Mouse (Mus musculus): Measurements from ENCODE around the gene Gm10964.

Gene Gm10964

GRCm38 (mm10) chr3:103734696-103735519 lies 4.3 kb upstream of the Gm10964 start:
- DNase-seq (ENCODE audit: extremely low spot score), result peak; percentile 71

GRCm38 (mm10) chr3:103735776-103736600 lies 3.2 kb upstream of the Gm10964 start:
- peak; percentile 27 for DNase-seq (ENCODE audit: extremely low spot score)

GRCm38 (mm10) chr3:103737061-103737754 lies 2.0 kb upstream of the Gm10964 start:
- peak; percentile 32 for DNase-seq (ENCODE audit: extremely low spot score)

GRCm38 (mm10) chr3:103737778-103738571 lies 1.2 kb upstream of the Gm10964 start, which contains the start of gene Olfml3:
Olfml3 (minus strand) TSS chr3:103738001.
- DNase-seq (ENCODE audit: extremely low spot score), result peak; percentile 95

GRCm38 (mm10) chr3:103740342-103740741 lies 1.2 kb downstream of the Gm10964 start:
- peak; percentile 25 for DNase-seq (ENCODE audit: extremely low spot score)

- no peak for DNase-seq (ENCODE audit: extremely low spot score)
These were observed 4.0 kb downstream of the Gm10964 start for GRCm38 (mm10) chr3:103743208-103743607.

GRCm38 (mm10) chr3:103745001-103745770 lies 6.0 kb downstream of the Gm10964 start:
- DNase-seq (ENCODE audit: extremely low spot score), result no peak

- no peak for DNase-seq (ENCODE audit: extremely low spot score)
These were observed 7.5 kb downstream of the Gm10964 start for GRCm38 (mm10) chr3:103746711-103747110.

GRCm38 (mm10) chr3:103751558-103751957 lies 12.4 kb downstream of the Gm10964 start:
- no peak for DNase-seq (ENCODE audit: extremely low spot score)

GRCm38 (mm10) chr3:103755351-103755750 lies 16.2 kb downstream of the Gm10964 start:
- no peak for DNase-seq (ENCODE audit: extremely low spot score)

- DNase-seq (ENCODE audit: extremely low spot score), result no peak
These were observed 17.8 kb downstream of the Gm10964 start for GRCm38 (mm10) chr3:103756920-103757319.

GRCm38 (mm10) chr3:103758456-103758855 lies 19.3 kb downstream of the Gm10964 start:
- no peak for DNase-seq (ENCODE audit: extremely low spot score)

- no peak for DNase-seq (ENCODE audit: extremely low spot score)
These were observed 20.2 kb downstream of the Gm10964 start for GRCm38 (mm10) chr3:103759261-103759970.

GRCm38 (mm10) chr3:103766789-103767188 lies 27.6 kb downstream of the Gm10964 start:
- DNase-seq (ENCODE audit: extremely low spot score), result no peak

GRCm38 (mm10) chr3:103771531-103772130 lies 32.5 kb downstream of the Gm10964 start:
- no peak for DNase-seq (ENCODE audit: extremely low spot score)

GRCm38 (mm10) chr3:103772846-103773245 lies 33.7 kb downstream of the Gm10964 start:
- no peak for DNase-seq (ENCODE audit: extremely low spot score)

GRCm38 (mm10) chr3:103773508-103773907 lies 34.3 kb downstream of the Gm10964 start:
- DNase-seq (ENCODE audit: extremely low spot score), result no peak

- DNase-seq (ENCODE audit: extremely low spot score), result no peak
These were observed 34.8 kb downstream of the Gm10964 start for GRCm38 (mm10) chr3:103774009-103774408.

GRCm38 (mm10) chr3:103777940-103778339 lies 38.8 kb downstream of the Gm10964 start:
- DNase-seq (ENCODE audit: extremely low spot score), result no peak

Measured in embryo, embryonic 9.5 days (tissue).